15 mouse cellular contexts compared by ENCODE assay signal in the genomic region with DNA sequence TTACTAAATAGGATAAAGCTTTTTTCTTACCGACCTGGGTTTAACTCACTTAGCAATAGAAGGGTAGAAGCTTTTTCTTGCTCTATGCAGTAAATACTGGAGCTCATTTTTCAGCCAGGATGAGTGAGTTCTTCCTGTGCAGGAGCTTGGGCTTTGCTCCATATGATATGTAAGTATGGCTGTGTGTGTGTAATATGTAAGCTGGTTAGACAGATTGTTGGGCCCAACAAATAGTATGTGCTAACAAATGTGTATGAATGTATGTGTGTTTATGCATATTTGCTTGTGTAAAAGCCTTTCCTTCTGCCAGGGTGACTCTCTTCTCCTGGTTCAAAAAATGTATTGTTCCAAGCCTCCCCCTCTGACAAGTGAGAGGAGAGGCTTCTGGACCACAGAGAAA.
"Had no signal": no experiment of that assay in that cellular context is flagged by ENCODE, and none has a peak within 500 bp of the region (broad histone marks: within the 10 kb centered on the region; RNA-seq: fewer than 3 reads in every experiment).

No protein-coding gene starts in this region.

- H3K9ac ChIP-seq: neural tube, embryonic 12.5 days; neural tube, embryonic 13.5 days; neural tube, embryonic 15.5 days had no signal

- H3K9me3 ChIP-seq: neural tube, embryonic 12.5 days; neural tube, embryonic 13.5 days; neural tube, embryonic 15.5 days had no signal

- H3K27me3 ChIP-seq: neural tube, embryonic 12.5 days; neural tube, embryonic 13.5 days; neural tube, embryonic 15.5 days had no signal

- H3K4me3 ChIP-seq: neural tube, embryonic 12.5 days; neural tube, embryonic 13.5 days; neural tube, embryonic 15.5 days had no signal

- H3K36me3 ChIP-seq: neural tube, embryonic 12.5 days; neural tube, embryonic 13.5 days; neural tube, embryonic 15.5 days had no signal

- H3K27ac ChIP-seq: neural tube, embryonic 12.5 days; neural tube, embryonic 13.5 days; neural tube, embryonic 15.5 days had no signal

- H3K4me2 ChIP-seq: neural tube, embryonic 12.5 days; neural tube, embryonic 13.5 days; neural tube, embryonic 15.5 days had no signal

- DNase-seq: retina, postnatal 1 day; right cerebral cortex, adult 18-20 months; right cerebral cortex, postnatal 14 days; right cerebral cortex, postnatal 25 days; right cerebral cortex, postnatal 4 days; spleen, adult 18-20 months; thymus, adult 18-20 months; thymus, adult 2 months; thymus, postnatal 14 days; thymus, postnatal 25 days; thymus, postnatal 36 days; thymus, postnatal 4 days had no signal
